Mouse (Mus musculus): ENCODE measurements around the gene Gpr146. TPM values are rescaled to one million over a fixed set of nuclear protein-coding genes. Genes with fewer than 3 reads are reported as not detected.

The Gpr146 gene
- total RNA-seq, 2 experiments from 2014 or later, result 12.5 to 13.9 TPM

DNA sequence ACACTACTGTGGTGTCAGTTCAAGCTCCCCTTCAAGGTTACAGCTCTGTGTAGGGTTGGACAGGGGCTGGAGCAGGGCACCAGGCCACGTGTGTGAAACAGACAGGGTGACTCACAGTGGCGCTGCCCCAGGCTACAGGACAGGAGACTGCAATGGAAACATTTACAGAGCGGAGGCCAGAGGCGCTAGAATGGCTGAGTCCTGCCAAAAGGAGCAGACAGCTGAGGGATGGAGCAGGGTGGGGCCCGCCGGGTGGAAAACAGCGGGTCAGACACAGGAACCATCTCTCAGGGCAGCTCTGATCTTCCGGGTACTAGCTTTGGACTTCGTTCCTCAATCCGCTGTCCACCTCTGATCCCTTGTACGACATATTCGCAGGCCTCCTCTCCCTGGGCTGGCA lies 31.9 kb downstream of the Gpr146 start:
- no peak for TF ChIP-seq CTCF (IDR thresholded peaks at IDR 0.05)
- intact Hi-C loops (cut with DNase I), result no loop called here
- no peak for DNase-seq (ENCODE audit: extremely low spot score in 1 of 2, low spot score in 2 of 2)
- H3K4me3 ChIP-seq, result no peak overlapping the region
- H3K27ac ChIP-seq, result peak overlapping the region; percentile 53; the same call in 1 of the 2 replicates

DNA sequence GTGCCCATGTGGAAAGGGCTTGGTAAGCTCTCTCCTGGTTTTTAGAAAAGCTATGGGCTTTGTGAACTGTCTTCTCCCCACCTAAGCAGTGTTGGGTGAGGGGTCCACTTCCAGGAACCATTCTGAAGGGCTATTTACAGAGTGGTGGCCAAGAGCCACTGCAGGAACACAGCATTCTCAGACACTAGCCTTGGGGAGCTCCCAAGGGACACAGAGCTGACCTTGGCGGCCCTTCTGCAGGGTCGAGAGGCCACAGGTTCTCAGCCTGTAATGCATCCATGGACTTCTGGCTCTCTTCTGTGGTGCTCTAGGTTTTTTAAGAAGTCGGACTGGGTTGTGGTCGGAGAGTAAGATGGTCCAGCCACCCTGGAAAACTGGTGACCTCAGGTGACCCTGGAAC lies 32.6 kb downstream of the Gpr146 start:
- intact Hi-C loops (cut with DNase I), result no loop called here
- no peak for DNase-seq (ENCODE audit: extremely low spot score in 1 of 2, low spot score in 2 of 2)
- no peak overlapping the region for H3K4me3 ChIP-seq
- no peak for TF ChIP-seq CTCF (IDR thresholded peaks at IDR 0.05)
- no peak overlapping the region; the same call in 1 of the 2 replicates for H3K27ac ChIP-seq

DNA sequence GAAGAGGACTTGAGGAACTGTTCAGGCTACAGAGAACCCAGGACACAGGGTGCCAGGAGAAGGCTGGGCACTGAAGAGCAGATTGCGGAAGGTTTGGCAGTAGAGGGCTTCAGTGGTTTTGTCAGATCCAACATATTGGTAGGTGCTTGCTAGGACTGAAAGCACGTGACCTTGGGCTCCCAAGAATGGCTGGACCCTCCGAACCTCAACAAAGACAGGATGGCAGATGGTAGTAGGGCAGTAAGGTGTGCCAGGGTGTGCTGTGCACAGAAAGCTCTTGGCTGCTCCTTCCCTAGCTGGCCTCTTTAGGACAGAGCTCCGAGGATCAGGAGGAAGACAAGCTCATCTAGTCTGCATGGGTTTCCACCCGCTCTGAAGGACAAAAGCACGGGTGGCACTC lies 33.6 kb downstream of the Gpr146 start:
- TF ChIP-seq CTCF (IDR thresholded peaks at IDR 0.05), result no peak
- Histone ChIP-seq H3K4me3 (no peak overlapping the region), H3K27ac (no peak overlapping the region)
- intact Hi-C loops (cut with DNase I), result no loop called here
- DNase-seq (ENCODE audit: extremely low spot score in 1 of 2, low spot score in 2 of 2), result no peak

DNA sequence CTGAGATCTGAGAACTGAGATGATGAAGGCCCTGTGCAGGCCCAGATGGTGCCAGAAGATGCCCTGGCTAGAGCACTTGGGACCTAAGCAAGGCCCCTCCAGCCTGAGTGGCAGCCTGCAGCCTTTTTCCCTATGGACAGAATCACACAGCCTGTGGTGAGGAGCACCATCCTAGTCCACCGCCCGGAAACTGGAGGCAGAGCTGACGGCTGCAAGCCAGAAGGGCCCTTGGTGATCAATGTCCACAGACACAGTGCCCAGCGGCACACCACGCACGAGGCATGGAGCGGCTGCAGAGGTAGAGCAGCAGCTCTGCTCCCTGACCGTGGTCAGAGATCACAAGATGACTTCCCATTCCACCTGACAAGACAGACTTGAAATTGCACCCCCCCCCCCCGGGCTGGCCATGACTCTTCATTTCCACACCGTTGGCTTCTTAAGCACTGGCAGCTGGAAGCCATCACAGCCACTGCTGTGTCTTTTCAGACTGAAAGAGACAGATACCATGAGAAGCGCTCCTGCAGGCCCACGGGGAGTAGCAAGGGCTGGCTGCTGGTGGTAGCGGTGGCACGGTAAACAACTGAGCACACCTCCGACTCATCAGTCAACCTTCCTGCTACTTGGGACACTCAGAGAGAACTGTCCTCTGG lies 34.3 kb downstream of the Gpr146 start:
- TF ChIP-seq CTCF (IDR thresholded peaks at IDR 0.05), result no peak
- Histone ChIP-seq H3K4me3 (no peak overlapping the region), H3K27ac (no peak overlapping the region)
- DNase-seq (ENCODE audit: extremely low spot score in 1 of 2, low spot score in 2 of 2), result no peak
- intact Hi-C loops (cut with DNase I), result no loop called here

DNA sequence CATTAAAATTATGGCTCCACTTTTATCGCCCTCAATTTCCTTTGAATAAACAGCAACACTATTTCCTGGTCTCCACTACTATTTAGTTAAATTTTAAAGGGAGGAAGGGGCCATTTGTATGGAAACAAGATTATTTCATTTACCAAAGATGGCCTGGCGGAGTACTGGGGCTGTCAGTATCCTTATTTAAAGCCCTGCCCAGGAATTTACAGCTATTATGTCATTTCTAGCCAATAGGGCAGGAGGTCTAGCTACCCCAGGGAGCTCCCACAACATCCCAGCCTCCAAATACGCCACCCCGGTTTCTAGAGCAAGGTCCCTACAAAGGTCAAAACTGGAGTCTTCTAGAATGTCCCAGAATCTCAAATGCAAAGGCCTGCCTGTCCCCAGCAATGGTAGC lies 36.0 kb downstream of the Gpr146 start:
- no peak for DNase-seq (ENCODE audit: extremely low spot score in 1 of 2, low spot score in 2 of 2)
- intact Hi-C loops (cut with DNase I), result no loop called here
- no peak overlapping the region for H3K27ac ChIP-seq
- no peak overlapping the region for H3K4me3 ChIP-seq
- TF ChIP-seq CTCF (IDR thresholded peaks at IDR 0.05), result no peak

DNA sequence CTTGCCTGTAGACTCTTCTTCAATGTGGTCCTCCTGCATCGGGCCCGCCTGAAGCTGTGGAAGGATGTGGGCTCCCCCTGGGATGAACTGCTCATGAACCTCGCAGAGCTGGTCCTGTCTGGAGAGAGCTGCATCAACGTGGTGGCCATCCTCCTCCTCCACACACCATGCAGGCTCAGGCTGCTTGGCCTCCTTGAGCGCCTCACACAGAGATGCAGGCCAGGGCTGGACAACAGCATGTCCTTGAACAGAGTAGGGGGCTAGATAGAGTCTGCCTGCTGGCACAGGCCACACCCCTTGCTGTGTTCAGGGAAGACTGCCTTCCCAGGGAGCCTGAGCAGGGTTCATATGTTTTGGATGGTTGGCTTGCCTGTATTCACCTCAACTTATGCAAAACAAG lies 37.5 kb downstream of the Gpr146 start:
- Histone ChIP-seq H3K27ac (no peak overlapping the region), H3K4me3 (no peak overlapping the region)
- DNase-seq (ENCODE audit: extremely low spot score in 1 of 2, low spot score in 2 of 2), result no peak
- intact Hi-C loops (cut with DNase I), result no loop called here
- TF ChIP-seq CTCF (IDR thresholded peaks at IDR 0.05), result no peak

DNA sequence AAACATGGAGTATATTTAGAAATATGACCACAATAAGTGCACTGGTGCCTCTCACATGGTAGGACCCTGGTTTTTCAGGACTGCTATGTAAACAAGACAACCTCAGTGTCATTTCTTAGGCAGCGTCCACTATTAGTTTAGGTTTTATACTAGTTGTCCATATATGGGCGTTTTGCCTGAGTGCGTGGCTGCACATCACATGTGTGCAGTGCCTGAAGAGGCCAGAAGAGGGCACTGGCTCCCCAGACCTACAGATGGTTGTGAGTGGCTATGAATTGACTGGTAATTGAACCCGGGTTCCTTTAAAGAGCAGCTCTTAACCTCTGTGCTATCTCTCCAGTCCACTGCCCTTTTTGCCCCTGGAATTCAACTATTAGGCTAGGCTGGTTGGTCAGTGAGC lies 39.4 kb downstream of the Gpr146 start:
- H3K27ac ChIP-seq, result no peak overlapping the region
- DNase-seq (ENCODE audit: extremely low spot score in 1 of 2, low spot score in 2 of 2), result no peak
- intact Hi-C loops (cut with DNase I), result no loop called here
- TF ChIP-seq CTCF (IDR thresholded peaks at IDR 0.05), result peak; percentile 37
- H3K4me3 ChIP-seq, result no peak overlapping the region

DNA sequence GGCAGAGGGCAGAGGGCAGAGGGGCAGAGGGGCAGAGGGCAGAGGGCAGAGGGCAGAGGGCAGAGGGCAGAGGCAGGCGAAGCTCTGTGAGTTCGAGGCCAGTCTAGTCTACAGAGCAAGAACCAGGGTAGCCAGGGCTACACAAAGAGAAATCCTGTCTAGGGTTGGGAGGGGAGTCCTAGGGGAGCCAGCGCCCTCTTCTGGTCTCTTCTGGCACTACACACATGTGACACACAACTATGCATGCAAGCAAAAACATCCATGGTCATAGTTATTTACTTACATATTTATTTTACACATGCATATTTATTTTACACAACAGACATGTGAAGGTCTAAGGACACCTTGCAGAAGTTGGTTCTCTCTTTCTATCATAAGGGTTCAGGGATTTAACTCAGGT lies 40.0 kb downstream of the Gpr146 start:
- DNase-seq (ENCODE audit: extremely low spot score in 1 of 2, low spot score in 2 of 2), result no peak
- intact Hi-C loops (cut with DNase I), result no loop called here
- H3K4me3 ChIP-seq, result no peak overlapping the region
- TF ChIP-seq CTCF (IDR thresholded peaks at IDR 0.05), result peak; percentile 18
- H3K27ac ChIP-seq, result no peak overlapping the region

DNA sequence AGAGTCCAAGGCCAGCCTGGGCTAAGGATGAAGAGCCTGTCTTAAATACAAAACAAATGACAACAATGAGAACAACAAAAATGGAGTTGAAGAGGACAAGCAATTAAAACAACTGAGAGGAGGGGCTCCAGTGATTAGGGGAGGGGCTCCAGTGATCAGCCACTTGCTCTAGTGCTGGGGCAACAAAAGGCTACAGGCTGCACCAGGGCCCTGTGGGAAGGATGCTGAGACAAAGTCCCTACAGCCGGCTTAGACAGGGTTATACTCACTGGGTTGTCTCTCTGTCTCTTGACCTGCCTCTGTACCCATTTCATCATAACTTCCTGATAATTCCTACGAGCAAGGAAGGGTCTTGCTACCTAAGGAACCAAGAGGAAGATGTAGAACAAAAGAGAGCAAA lies 40.6 kb downstream of the Gpr146 start:
- intact Hi-C loops (cut with DNase I), result no loop called here
- Histone ChIP-seq H3K4me3 (no peak overlapping the region), H3K27ac (no peak overlapping the region)
- TF ChIP-seq CTCF (IDR thresholded peaks at IDR 0.05), result no peak
- DNase-seq (ENCODE audit: extremely low spot score in 1 of 2, low spot score in 2 of 2), result no peak

DNA sequence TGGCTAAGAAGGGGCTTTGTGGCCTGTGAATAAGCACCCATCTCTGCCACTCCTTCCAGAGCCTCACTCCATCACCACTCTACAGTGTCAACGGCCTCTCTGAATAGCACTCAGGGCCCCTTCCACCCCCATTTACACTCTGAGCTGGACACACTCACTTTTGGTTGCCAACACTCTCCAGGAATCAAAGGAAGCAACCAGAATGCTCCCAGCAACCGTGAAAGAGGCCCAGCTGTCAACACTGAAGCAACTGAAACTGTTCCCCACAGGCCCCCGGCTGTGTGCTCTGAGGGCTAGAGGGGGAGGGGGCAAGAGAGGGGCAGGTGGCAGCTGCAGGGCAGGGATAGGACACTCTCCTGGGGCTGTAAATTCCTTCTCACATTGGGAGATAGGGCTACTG lies 41.1 kb downstream of the Gpr146 start:
- Histone ChIP-seq H3K4me3 (no peak overlapping the region), H3K27ac (no peak overlapping the region)
- TF ChIP-seq CTCF (IDR thresholded peaks at IDR 0.05), result no peak
- intact Hi-C loops (cut with DNase I), result no loop called here
- DNase-seq (ENCODE audit: extremely low spot score in 1 of 2, low spot score in 2 of 2), result no peak

DNA sequence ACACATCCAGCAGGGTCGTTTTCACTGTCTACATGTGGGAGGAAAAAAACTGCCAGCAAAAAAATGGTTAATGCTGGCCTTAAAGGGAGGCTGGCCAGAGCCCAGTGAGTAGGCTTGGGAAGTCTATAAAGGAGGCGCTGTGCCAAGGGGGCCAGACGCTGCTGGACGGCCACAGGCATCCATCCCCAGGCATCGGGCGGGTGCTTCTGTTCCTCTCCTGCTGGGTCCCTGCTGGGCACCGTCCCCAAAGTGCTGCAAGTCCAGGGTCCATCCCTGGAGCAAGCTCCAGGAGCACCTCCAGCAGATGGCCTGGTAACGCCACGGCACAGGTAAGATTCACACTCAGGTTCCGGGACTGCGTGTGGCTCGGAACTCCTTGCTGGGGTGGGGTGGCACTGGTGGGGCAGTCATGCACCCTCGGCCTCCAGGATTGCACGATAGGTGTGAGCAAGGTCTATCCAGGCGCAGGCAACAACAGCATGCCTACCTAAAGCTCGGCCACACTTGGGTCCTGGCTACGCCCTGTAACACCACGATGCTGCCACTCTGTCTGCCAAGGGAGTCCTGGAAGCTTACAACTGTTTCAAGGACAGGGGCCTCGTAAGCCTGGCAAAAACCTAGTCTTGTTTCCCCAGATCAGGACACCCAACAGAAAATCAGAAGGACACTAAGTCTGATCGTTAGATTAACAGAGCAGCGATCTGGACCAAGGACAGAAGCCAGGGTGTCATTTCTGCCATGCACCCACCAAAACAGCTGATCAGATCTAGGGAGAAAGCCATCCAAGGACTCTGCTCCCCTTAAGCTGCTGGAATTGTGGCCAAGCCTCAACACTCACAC lies 45.7 kb downstream of the Gpr146 start, which contains the start of gene Gper1:
TSS of gene Gper1 (plus strand) at position 126 of the 840 bp plus-strand sequence.
- intact Hi-C loops (cut with DNase I), result no loop called here
- H3K27ac ChIP-seq, result no peak within 1 kb of the TSS
- peak within 1 kb of the TSS; percentile 15; the same call in 1 of the 2 replicates for H3K4me3 ChIP-seq
- TF ChIP-seq CTCF (IDR thresholded peaks at IDR 0.05), result no peak
- no peak for DNase-seq (ENCODE audit: extremely low spot score in 1 of 2, low spot score in 2 of 2)

DNA sequence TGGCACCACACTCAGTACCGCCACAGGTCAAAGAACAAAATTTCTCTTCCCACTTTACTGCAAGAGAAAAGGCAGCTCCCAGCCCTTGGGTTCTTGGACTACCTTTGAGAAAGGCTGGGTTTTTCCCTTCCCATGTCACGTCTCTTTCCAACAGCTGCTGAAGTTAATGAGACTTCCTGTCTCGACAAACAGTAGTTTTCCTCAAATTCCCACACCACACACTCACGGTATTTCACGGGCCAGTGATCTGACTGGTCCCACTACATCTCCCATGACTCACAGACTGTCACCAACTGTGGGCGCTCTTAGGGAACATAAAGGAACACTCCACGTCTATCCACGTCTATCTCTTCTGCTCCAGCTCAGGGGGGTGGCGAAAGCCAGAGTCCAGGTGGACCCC lies 47.7 kb downstream of the Gpr146 start:
- intact Hi-C loops (cut with DNase I), result loop anchor here (1.0 kb wide), 1 partner anchor 18 kb away; no protein-coding TSS in a partner anchor
- Histone ChIP-seq H3K4me3 (no peak overlapping the region), H3K27ac (no peak overlapping the region)
- TF ChIP-seq CTCF (IDR thresholded peaks at IDR 0.05), result no peak
- no peak for DNase-seq (ENCODE audit: extremely low spot score in 1 of 2, low spot score in 2 of 2)
